Mouse (Mus musculus) erythroblast, embryonic 14.5 days (primary cell): ENCODE measurements around the gene Comp.

Experiments used
- GATA1 ChIP-seq: IDR thresholded peaks from 2 replicates; pipeline ENCODE4 v1.6.1; 2012; ENCODE audit warnings: low read length, inconsistent platforms, mixed read lengths
- TAL1 ChIP-seq: IDR thresholded peaks from 3 replicates; pipeline ENCODE4 v1.6.1; 2012; ENCODE audit warnings: low read length, inconsistent platforms, mixed read lengths

GRCm38 (mm10) chr8:70361484-70362032, 11.8 kb upstream of the Comp start:
- TF ChIP-seq TAL1: no peak
- TF ChIP-seq GATA1: no peak
